Mouse (Mus musculus) cerebellum, adult 9-10 months (tissue): Measurements from ENCODE around the gene Megf11.

Experiments
- DNase-seq: peaks from one replicate; pipeline ENCODE4 v3.0.0; 2022

Gene Megf11

DNA sequence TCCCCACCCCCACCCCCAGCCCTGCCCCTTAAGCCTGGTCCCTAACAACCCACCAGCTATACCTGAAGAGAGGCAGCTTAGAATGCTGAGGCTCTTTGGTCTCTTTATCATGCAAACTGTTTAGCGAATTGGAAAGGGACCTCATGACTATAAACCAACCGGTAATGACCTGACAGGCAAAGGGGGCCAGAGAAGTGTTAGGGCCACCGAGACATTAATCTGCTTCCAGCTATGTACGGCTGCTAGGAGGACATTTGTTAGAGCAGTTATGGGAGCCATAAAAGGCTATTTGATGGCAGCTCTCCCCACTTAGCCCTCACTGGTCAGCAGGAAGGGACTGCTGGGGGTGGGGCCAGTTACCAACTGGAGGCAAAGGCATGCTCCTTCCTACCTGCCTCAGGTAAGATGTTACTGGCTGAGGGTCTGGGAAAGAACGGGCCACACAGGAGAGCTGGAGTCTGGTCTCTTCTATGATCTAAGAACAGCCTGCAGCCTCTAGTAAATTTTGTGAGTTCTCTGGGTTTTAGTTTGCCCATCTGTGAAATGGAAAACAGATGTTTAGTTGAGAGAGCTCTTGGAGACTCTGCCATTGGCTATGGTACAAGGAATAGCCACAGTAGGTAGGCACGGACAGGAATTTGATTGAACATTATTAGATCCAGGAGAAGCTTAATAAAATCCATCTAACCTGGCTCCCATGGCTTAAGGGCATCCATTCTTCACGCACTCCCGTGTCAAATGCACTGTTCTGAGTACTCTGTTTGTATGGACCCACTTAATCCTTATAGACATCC, 183.2 kb downstream of the Megf11 start:
- no peak for DNase-seq

- no peak for DNase-seq
These were observed 185.0 kb downstream of the Megf11 start for GRCm38 (mm10) chr9:64570448-64570847.

DNA sequence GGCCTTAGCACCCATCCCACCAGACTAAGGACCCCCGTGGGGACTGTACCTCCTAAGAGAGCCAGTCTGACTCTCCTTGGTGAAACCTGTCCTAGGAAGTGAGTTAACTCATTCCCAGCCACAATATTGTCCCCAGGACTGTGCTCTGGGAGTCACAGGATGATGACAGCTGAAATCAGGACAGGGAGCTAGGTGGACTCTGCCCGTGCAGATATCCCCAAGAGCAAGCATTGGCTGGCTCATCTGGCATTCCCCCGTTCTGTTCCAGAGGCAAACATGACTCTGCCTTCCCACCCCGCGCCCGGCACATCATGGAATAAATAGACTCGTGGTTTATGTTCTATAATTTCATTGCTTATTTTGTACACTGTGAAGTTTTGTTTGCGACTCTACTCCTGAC, 185.7 kb downstream of the Megf11 start:
- DNase-seq, result no peak

DNA sequence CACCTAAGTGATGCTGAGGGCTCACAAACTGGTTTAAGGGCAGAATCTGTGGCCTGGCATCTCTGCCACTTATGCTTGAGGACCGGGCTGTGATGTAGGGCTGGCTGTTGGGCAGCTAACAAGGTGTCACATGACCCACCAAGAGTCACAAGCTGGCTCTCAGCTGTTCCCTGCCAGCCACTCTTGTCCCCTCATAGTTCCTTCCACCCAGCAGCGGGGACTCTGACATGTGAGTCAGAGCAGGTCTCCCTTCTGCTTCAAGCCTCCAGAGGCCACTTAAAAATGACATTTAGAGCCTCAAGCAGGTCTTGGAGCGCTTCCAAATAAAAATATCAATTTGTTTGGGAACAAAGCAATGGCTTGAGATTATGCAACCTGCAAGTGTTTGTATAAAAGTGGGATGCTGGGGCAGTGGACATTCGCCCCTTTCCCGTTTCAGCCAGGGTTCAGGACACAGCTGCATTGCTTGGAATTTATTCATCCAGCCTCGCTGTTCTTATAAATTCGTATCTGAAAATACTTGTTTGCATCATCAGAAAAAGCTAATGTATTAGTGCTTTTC, 187.3 kb downstream of the Megf11 start:
- DNase-seq, result no peak

DNA sequence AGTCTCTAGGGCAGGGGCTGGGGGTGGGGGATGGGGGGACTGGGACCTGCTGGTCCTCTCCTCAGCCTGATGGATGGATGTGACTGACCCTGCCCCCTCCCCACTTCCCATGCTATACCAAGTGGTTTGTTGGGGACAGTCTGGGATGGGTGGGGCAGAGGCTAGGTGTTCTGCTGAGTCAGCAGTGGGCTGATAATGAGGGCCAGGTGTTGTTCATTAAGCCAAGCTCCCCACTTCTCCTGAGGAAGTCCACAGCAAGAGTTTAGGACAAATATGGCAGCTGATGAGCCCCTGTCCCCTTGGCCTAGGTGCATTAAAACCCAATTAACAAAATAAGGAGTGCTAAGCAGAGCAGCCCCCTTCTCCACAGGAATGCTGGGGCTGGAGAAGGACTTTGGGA, 190.2 kb downstream of the Megf11 start:
- no peak for DNase-seq

- DNase-seq, result no peak
These were observed 190.9 kb downstream of the Megf11 start for GRCm38 (mm10) chr9:64576143-64576878.

- DNase-seq, result no peak
These were observed 191.7 kb downstream of the Megf11 start for GRCm38 (mm10) chr9:64577156-64577555.

DNA sequence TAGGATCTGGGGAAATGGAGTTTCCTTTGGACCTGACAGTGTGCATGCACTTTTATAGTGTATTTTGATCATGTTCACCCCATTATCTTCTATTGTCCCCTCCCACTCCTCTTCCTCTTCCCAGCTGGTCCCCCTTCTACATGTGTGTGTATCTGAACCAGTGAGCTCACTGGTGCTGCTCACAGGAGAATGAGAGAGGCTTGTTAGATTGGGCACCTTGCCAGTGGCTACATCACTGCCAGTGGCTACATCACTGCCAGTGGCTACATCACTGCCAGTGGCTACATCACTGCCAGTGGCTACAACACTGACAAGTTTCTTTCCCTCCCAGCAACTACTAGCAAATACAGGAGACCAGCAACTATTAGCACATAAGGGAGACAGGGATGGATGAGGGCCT, 192.6 kb downstream of the Megf11 start:
- no peak for DNase-seq

- peak; percentile 63 for DNase-seq
These were observed 193.9 kb downstream of the Megf11 start for GRCm38 (mm10) chr9:64579306-64579705.

DNA sequence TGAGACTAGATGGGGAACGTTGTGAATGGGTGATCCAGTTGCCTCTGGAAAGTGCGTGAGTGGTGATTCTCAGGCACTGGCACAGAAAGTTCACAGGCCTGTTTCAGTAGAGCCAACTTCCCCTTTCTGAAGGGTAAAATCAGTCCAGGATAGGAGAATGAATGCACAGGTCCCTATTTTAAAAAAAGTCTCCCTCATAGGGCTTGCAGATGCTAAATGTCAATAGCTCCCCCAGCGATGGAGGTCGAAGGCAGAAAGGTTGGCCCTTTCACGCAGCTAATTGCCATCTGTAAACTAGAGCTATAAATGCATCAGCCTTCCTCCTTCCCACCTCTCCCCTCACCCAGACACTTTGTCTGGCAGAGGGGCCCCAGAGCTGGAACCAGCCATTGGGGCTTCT, 200.9 kb downstream of the Megf11 start:
- no peak for DNase-seq

GRCm38 (mm10) chr9:64587991-64588390, 202.6 kb downstream of the Megf11 start:
- DNase-seq, result peak; percentile 76

GRCm38 (mm10) chr9:64590634-64591041, 205.2 kb downstream of the Megf11 start:
- DNase-seq, result peak; percentile 81

- no peak for DNase-seq
These were observed 206.0 kb downstream of the Megf11 start for GRCm38 (mm10) chr9:64591436-64591835.

DNA sequence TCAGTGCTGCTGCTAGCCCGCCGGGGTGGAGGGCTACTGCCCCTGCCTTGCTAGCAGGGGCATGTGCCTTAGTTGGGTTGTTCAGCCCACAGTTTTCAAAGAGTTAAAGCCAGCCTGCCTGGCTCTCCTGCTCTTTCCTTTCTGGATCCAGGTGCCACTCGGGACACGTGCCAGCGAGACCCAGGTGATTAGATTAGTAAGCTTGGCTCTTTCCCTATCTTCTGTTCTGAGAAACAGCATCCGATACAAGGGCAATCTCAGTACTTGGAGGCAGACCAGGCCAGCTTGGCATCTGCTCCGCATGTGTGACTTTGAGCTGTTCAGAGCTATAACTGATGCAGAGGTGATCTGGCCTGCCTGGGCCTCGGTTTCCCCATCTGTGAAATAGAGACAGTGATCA, 209.0 kb downstream of the Megf11 start:
- DNase-seq, result peak; percentile 73

- no peak for DNase-seq
These were observed 213.0 kb downstream of the Megf11 start for GRCm38 (mm10) chr9:64598427-64598826.

GRCm38 (mm10) chr9:64600731-64601130, 215.3 kb downstream of the Megf11 start:
- no peak for DNase-seq

GRCm38 (mm10) chr9:64602895-64603294, 217.5 kb downstream of the Megf11 start:
- no peak for DNase-seq

GRCm38 (mm10) chr9:64604217-64604711, 218.8 kb downstream of the Megf11 start:
- DNase-seq, result peak; percentile 65

- DNase-seq, result no peak
These were observed 219.8 kb downstream of the Megf11 start for GRCm38 (mm10) chr9:64605077-64605714.

DNA sequence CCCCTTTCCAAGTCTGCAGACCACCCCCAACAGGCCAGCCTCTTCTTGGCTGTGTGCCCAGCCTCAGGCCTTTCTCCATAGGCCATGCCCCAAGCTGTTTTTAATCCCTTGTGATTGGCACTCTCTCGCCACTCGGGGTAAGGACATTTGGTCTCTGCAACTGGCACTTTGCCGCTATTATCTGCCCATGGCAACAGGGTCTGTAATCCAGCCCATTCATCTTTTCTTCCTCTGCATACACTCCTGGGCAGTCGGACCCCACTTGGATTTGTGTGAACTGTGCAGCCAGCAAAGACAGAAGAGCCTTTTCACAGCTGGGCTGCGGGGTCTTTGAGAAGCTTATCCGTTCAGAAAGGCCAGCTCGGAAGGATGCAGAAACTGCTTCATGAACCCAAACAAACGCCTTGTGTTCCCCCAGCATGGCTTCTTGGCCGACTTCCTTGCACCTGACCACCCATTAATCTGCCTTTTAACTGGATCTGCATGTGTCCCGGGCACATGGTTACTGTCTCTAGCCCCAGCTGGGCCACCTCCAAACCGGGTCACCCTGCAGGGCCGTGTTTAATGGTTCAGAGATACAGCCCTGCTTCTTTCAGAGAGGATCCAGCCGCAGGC, 220.4 kb downstream of the Megf11 start:
- DNase-seq, result peak; percentile 92

DNA sequence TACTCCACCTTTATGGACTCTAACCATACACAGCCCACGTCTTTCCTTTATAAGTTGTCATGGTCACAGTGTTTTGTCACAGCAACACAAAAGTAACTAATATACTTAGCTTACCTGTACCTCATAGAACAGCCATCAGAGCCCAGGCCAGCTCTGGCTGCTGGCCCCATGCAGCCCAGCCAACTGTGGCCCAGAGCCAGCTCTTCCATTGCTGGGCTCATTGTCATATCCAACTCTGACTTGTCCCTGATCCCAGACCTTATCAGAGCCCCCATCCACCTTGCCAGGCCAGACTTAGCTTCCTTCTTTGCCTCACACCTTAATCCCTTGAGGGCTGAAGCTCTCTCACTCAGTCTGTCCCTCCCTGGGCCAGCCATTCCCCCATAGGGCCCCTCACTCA, 221.6 kb downstream of the Megf11 start:
- peak; percentile 73 for DNase-seq

DNA sequence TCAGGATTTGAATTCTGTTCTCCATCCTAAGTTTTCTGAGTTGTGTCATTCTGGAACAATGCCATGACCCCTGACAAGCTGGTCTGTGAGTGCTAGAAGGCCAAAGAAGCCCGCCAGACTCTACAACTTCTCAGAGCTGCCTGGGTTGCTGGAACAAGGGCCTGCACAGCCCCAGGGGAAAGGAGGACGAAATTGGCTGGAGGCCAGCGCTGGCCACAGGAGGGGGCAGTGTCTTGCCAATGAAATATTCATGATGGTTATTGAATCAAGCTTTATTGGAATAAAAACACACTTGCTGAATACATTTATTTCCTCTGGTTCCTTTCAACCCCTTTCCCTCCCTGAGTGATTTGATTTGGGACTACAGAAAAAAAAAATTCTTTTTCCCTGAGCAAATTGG, 224.1 kb downstream of the Megf11 start:
- peak; percentile 68 for DNase-seq
